Mouse (Mus musculus) lung, postnatal 0 days (tissue): Measurements from ENCODE around the gene Fam114a1.

Experiments used
- CTCF ChIP-seq: IDR thresholded peaks from 2 replicates; pipeline ENCODE4 v1.5.1; 2016; ENCODE audit warnings: antibody characterized with exemption, mild to moderate bottlenecking
- EP300 ChIP-seq: IDR thresholded peaks from 2 replicates; pipeline ENCODE4 v1.6.1; 2016; ENCODE audit warnings: antibody characterized with exemption, mild to moderate bottlenecking, control low read depth

- TF ChIP-seq CTCF (no peak), EP300 (peak; percentile 79)
Observed at GRCm38 (mm10) chr5:64985971-64986370, 16.1 kb downstream of the Fam114a1 start.
